Mouse (Mus musculus) G1E (cell line): ENCODE measurements around the gene Map4k4.

Experiments
- CTCF ChIP-seq: IDR thresholded peaks from 2 replicates; pipeline ENCODE4 v1.5.1; 2012; ENCODE audit warnings: low read depth, low read length, inconsistent platforms, mixed read lengths
- GATA1 ChIP-seq: IDR thresholded peaks from 2 replicates; pipeline ENCODE4 v1.6.1; 2012; ENCODE audit warnings: borderline replicate concordance, low read length, inconsistent platforms, mixed read lengths
- GATA2 ChIP-seq: IDR thresholded peaks from 2 replicates; pipeline ENCODE4 v1.6.1; 2012; ENCODE audit warnings: low read depth, low read length, inconsistent platforms, borderline replicate concordance
- TAL1 ChIP-seq: conservative IDR thresholded peaks from 2 replicates; pipeline ENCODE4 v1.6.1; 2012; ENCODE audit warnings: low read depth, low read length, inconsistent platforms, mixed read lengths

DNA sequence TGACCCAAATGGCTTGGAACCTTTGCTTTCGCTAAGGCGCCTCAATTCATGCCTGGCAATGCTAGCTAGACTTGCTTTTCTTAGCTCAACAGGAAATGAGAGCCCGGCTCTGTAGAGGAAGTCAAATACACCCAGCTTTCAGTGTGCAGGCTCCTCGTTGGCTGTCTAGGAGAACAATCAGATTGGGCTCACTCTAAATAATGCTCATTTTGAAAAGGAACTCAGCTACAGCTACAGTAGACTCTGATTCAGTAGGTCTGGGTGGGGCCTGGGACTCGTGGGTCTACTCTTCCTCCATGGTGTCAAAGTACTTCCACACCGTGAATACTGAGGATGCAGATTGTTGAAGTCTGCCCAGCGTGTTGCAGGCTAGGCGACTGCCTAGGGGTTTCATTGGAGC, 22.0 kb downstream of the Map4k4 start:
- TF ChIP-seq CTCF: no peak
- TF ChIP-seq GATA1: no peak
- no peak for TF ChIP-seq GATA2
- TF ChIP-seq TAL1: no peak
